Mouse (Mus musculus): ENCODE results near the gene Uba3.

GRCm38 (mm10) chr6:97209751-97210150, 4.3 kb upstream of the Uba3 start:
- TF ChIP-seq CTCF (IDR thresholded peaks at IDR 0.05; ENCODE audit: low read depth, low read length) = no peak
- no peak for TF ChIP-seq POLR2A (IDR thresholded peaks at IDR 0.05; ENCODE audit: borderline replicate concordance, low read depth, low read length)
